Mouse (Mus musculus) liver, embryonic 16.5 days (tissue): ENCODE measurements around the gene Rpl9-ps1. TPM values are rescaled to one million over a fixed set of nuclear protein-coding genes. Genes with fewer than 3 reads are reported as not detected.

Experiments used
- ATAC-seq: fragments of 200-750 bp; cut with Nextera tagmentation; 2 replicates; pipeline ENCODE4 v1.8.0; 2017; ENCODE audit warnings: low read depth, mild to moderate bottlenecking, moderate number of reproducible peaks, moderate library complexity
- H3K27ac ChIP-seq: fragments of 300-500 bp; sonication (generic); 2 replicates; pipeline ENCODE4 v1.5.1; 2014; ENCODE audit warnings: mild to moderate bottlenecking, low read length
- H3K27me3 ChIP-seq: fragments of 300-500 bp; sonication (generic); 2 replicates; pipeline ENCODE4 v1.6.1; 2014; ENCODE audit warnings: low read depth, low read length, mixed read lengths; ENCODE audit not compliant: control insufficient read depth, insufficient read depth
- H3K36me3 ChIP-seq: fragments of 300-500 bp; sonication (generic); 2 replicates; pipeline ENCODE4 v1.6.1; 2014; ENCODE audit warnings: mild to moderate bottlenecking; ENCODE audit not compliant: control insufficient read depth, insufficient read depth
- H3K4me1 ChIP-seq: fragments of 300-500 bp; sonication (generic); 2 replicates; pipeline ENCODE4 v1.6.1; 2014; ENCODE audit warnings: low read depth, low read length, mixed read lengths; ENCODE audit not compliant: control insufficient read depth
- H3K4me2 ChIP-seq: fragments of 300-500 bp; sonication (generic); 2 replicates; pipeline ENCODE4 v1.6.1; 2014; ENCODE audit warnings: low read depth, low read length, mixed read lengths
- H3K4me3 ChIP-seq: fragments of 300-500 bp; sonication (generic); 2 replicates; pipeline ENCODE4 v1.5.1; 2014; ENCODE audit warnings: low read depth, mild to moderate bottlenecking, low read length
- H3K9ac ChIP-seq: fragments of 300-500 bp; sonication (generic); 2 replicates; pipeline ENCODE4 v1.6.1; 2014; ENCODE audit warnings: low read depth, low read length
- H3K9me3 ChIP-seq: fragments of 300-500 bp; sonication (generic); replicated peaks from 2 replicates; pipeline ENCODE4 v1.6.1; 2016; ENCODE audit warnings: low read length; ENCODE audit not compliant: control insufficient read depth
- WGBS: fragments of 180-500 bp; shearing (Covaris S2); extraction: QIAGEN DNeasy Blood & Tissue Kit; methylation state at CpG from one replicate; pipeline ENCODE4 v1.1.7; 2014; ENCODE audit not compliant: insufficient replicate concordance; 5-methylcytosine and 5-hydroxymethylcytosine counted together
- polyA plus RNA-seq: library from polyadenylated mRNA; unstranded; fragments of >200 nt; fragmentation: Nextera tagmentation; extraction: Ambion mirVana; gene quantifications from 2 replicates; pipeline ENCODE4 v1.2.1, GENCODE M21; 2015

Rpl9-ps1 gene
- polyA plus RNA-seq: not detected in 2 replicates

DNA sequence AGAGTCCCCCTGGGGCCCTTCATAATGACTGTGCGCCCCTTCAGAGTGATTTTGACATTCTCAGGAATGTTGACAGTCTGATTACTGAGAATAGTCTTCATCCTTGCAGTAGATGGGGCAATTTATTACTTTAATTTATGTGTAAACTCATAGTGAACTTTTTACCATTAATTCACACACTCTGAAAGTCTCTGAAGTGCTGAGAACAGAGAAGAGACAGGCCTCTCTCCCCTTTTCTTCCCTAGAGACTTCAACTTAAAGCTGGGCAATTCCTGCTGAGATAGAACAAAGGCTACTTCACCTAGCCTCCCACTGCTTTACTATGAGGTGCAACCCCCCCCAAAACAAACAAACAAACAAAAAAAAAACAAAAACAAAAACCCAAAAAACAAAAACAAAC lies at the start of gene Rpl9-ps1:
Gene Rpl9-ps1 (minus strand): TSS at position 101 of the 400 bp plus-strand sequence.
- H3K36me3 ChIP-seq: no peaks in the 10 kb centered on the region
- H3K4me1 ChIP-seq: no peaks in the 10 kb centered on the region
- no peak within 1 kb of the TSS for H3K9ac ChIP-seq
- no peaks in the 10 kb centered on the region for H3K9me3 ChIP-seq
- no peak within 1 kb of the TSS for H3K4me3 ChIP-seq
- no peak within 1 kb of the TSS for H3K4me2 ChIP-seq
- 47% methylated on average over 1 of the region's 1 CpGs for WGBS
- no peak for ATAC-seq
- H3K27ac ChIP-seq: no peak within 1 kb of the TSS
- no peaks in the 10 kb centered on the region for H3K27me3 ChIP-seq

DNA sequence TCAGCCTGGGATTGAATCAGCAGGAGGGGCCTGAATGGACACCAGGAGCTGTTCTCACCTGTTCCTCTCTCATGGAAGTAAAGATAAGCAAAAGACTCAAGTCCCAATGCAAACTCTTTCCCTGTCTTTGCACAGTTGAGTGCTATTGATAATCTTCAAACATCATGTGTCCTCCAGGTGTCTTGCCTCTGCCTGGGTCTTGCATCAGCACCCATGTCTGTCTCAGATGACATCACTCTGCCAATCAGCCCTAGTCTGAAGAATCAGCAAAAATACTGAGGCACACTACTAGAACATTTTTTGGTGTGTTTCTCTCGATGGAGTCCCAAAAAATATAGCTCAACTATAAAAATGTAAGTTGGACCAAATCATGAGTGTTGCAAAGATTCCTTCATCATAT lies 46.6 kb upstream of the Rpl9-ps1 start:
- no peak overlapping the region for H3K4me3 ChIP-seq
- no peaks in the 10 kb centered on the region for H3K9me3 ChIP-seq
- ATAC-seq: no peak
- 42% methylated on average over 1 of the region's 1 CpGs for WGBS
- no peak overlapping the region for H3K4me2 ChIP-seq
- H3K27me3 ChIP-seq: no peaks in the 10 kb centered on the region
- H3K4me1 ChIP-seq: no peaks in the 10 kb centered on the region
- H3K9ac ChIP-seq: no peak overlapping the region
- no peaks in the 10 kb centered on the region for H3K36me3 ChIP-seq
- H3K27ac ChIP-seq: no peak overlapping the region

DNA sequence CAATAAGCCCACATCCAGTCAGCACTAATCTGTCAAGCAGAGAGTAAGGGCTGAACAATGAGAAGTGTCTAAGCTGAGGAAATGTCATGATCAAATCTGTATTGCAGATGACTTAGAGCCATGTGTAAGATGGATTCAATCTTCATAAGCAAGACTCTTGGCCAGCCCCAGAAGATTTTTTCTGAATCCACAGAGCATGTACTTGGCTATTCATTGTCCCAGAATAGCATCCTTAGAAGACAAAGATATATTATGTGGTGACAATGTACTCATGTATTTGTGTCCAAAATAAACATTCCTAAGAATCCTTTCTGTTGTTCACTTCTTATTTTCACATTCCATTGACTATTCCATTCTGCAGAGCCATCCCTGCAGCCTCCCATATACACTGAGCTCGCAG lies 44.5 kb upstream of the Rpl9-ps1 start:
- Histone ChIP-seq H3K4me1 (no peaks in the 10 kb centered on the region), H3K27me3 (no peaks in the 10 kb centered on the region), H3K27ac (no peak overlapping the region), H3K9me3 (no peaks in the 10 kb centered on the region), H3K4me2 (no peak overlapping the region), H3K9ac (no peak overlapping the region), H3K36me3 (no peaks in the 10 kb centered on the region), H3K4me3 (no peak overlapping the region)
- no peak for ATAC-seq
- 65% methylated on average over 1 of the region's 1 CpGs for WGBS

DNA sequence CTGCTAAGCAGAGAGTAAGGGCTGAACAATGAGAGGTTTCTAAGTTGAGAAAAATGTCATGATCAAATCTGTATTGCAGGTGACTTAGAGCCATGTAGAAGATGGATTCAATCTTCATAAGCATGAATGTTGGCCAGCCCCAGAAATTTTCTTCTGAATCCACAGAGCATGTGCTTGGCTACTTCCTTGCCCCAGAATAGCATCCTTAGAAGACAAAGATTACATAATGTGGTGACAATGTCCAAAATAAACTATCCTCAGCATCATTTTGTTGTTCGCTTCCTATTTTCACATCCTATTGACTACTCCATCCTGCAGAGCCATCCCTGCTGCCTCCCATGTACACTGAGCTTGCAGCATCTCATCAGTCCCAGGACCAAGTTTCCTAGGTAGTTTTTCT lies 30.2 kb upstream of the Rpl9-ps1 start:
- no peaks in the 10 kb centered on the region for H3K9me3 ChIP-seq
- no peak overlapping the region for H3K27ac ChIP-seq
- H3K4me1 ChIP-seq: no peaks in the 10 kb centered on the region
- H3K4me2 ChIP-seq: no peak overlapping the region
- H3K27me3 ChIP-seq: no peaks in the 10 kb centered on the region
- no peak overlapping the region for H3K4me3 ChIP-seq
- H3K36me3 ChIP-seq: no peaks in the 10 kb centered on the region
- no peak overlapping the region for H3K9ac ChIP-seq
- 57% methylated on average over 1 of the region's 1 CpGs for WGBS
- ATAC-seq: no peak

DNA sequence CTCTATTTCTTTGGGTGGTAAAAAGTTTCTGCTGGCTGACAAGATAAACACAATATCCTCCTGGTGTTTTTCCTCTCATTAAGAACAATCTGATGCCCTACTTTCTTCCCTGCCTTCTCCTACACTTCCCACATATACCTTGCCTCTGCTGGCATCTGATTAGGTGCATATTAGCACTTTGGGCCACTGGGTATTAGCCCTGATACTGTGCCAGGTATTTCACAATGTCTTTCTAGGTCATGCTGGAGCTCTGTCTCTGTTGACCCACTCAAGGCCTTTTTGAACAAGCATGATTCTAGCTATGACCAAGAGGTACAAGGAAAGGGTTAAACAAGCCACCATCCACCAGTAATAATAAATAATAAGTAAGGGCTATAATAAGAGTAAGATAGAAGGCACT lies 26.3 kb upstream of the Rpl9-ps1 start:
- no peak overlapping the region for H3K4me2 ChIP-seq
- H3K36me3 ChIP-seq: no peaks in the 10 kb centered on the region
- H3K9me3 ChIP-seq: no peaks in the 10 kb centered on the region
- no peaks in the 10 kb centered on the region for H3K27me3 ChIP-seq
- no peak for ATAC-seq
- H3K27ac ChIP-seq: no peak overlapping the region
- no peak overlapping the region for H3K4me3 ChIP-seq
- no peaks in the 10 kb centered on the region for H3K4me1 ChIP-seq
- H3K9ac ChIP-seq: no peak overlapping the region

DNA sequence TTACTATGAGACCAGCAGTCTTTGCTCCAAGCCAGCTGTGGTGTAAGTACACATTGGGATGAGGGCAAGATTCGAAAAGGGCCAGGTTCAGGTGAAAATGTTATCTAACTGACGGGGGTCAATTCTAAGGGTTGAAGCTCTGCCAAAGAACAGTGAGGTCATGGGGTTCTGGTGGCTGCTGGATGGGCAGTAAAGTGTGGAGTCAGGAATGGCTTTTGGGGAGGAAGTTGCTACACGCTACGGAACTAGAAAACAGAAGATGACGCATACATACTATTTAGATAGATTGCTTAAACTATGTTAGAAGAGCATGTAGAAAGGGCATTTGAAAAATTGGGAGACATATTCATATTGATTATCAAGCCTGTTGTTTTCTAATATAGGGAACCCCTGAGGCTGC lies 18.1 kb upstream of the Rpl9-ps1 start:
- no peak for ATAC-seq
- WGBS: 30% methylated on average over 5 of the region's 5 CpGs

DNA sequence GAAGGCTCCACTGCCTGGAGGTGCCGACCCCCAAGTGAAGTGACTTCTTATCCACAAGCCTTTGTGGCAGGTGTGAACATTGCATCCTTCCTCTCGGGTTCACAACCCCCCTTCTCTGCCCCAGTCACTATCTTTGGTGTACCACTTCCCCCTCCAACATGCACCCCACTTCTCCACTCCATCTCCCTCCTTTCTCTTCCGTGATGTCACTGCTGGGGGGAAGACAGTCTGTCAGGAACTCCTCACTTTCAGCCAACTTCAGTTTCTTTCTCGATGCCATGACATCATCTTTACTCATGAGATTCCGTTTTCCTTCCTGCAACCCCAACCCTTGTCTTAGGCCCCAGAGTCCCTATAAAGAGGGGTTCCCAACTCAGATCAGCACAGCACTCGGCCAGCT lies 16.8 kb upstream of the Rpl9-ps1 start, which contains the start of gene Ccl4:
Gene Ccl4 (plus strand): TSS at position 381 of the 400 bp plus-strand sequence.
- Histone ChIP-seq H3K36me3 (no peaks in the 10 kb centered on the region), H3K27me3 (no peaks in the 10 kb centered on the region), H3K4me3 (no peak within 1 kb of the TSS), H3K9ac (no peak within 1 kb of the TSS), H3K4me1 (no peaks in the 10 kb centered on the region), H3K27ac (no peak within 1 kb of the TSS), H3K4me2 (no peak within 1 kb of the TSS), H3K9me3 (no peaks in the 10 kb centered on the region)
- WGBS: 34% methylated on average over 6 of the region's 6 CpGs
- no peak for ATAC-seq

More for the DNA sequence above, 18.1 kb upstream of the Rpl9-ps1 start:
- Histone ChIP-seq H3K9ac (no peak overlapping the region), H3K4me2 (no peak overlapping the region), H3K4me1 (no peaks in the 10 kb centered on the region), H3K27me3 (no peaks in the 10 kb centered on the region), H3K36me3 (no peaks in the 10 kb centered on the region), H3K27ac (no peak overlapping the region), H3K4me3 (no peak overlapping the region), H3K9me3 (no peaks in the 10 kb centered on the region)

DNA sequence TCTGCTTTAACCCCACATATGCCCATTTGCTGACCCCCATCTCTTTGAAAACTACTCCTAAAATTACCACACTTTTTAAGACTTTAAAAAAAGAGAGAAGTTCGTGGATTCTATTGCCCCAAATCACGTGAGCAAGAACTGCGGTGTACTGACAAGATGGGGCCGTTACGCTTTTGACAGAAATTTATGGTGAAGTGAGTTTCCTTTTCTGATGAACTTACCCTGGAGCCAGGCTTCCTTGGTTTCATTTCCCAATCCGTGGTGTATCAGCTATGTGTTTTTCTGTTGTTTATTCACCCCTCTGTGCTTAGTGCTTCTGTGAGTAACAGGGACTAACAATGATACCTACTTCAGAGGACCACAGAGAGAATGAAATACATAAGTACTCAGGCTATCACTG lies 13.4 kb upstream of the Rpl9-ps1 start:
- no peak overlapping the region for H3K9ac ChIP-seq
- no peak for ATAC-seq
- H3K36me3 ChIP-seq: no peaks in the 10 kb centered on the region
- no peaks in the 10 kb centered on the region for H3K4me1 ChIP-seq
- H3K9me3 ChIP-seq: no peaks in the 10 kb centered on the region
- no peak overlapping the region for H3K27ac ChIP-seq
- no peak overlapping the region for H3K4me3 ChIP-seq
- H3K4me2 ChIP-seq: no peak overlapping the region
- 13% methylated on average over 6 of the region's 6 CpGs for WGBS
- no peaks in the 10 kb centered on the region for H3K27me3 ChIP-seq

DNA sequence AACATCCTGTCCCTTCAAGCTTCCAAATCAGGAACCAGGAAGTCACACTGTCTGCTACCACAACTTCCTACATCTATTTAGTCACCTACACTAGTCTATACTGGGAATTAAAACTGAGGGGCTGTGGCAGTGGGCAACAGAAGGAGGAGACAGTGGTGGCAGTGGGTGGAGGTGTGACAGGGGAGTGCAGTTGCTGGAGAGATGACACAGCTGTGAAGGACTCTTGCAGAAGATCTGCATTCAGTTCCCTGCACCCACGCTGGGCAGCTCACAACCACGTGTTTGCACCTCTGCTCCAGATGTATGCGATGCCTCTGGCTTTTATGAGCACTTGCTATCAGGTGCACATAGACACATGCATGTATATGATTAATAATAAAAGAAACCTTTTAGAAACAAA lies 12.1 kb upstream of the Rpl9-ps1 start:
- no peaks in the 10 kb centered on the region for H3K27me3 ChIP-seq
- H3K4me2 ChIP-seq: no peak overlapping the region
- H3K27ac ChIP-seq: no peak overlapping the region
- no peak for ATAC-seq
- H3K9ac ChIP-seq: no peak overlapping the region
- WGBS: 55% methylated on average over 3 of the region's 3 CpGs
- H3K4me1 ChIP-seq: no peaks in the 10 kb centered on the region
- H3K4me3 ChIP-seq: no peak overlapping the region
- no peaks in the 10 kb centered on the region for H3K36me3 ChIP-seq
- H3K9me3 ChIP-seq: no peaks in the 10 kb centered on the region

DNA sequence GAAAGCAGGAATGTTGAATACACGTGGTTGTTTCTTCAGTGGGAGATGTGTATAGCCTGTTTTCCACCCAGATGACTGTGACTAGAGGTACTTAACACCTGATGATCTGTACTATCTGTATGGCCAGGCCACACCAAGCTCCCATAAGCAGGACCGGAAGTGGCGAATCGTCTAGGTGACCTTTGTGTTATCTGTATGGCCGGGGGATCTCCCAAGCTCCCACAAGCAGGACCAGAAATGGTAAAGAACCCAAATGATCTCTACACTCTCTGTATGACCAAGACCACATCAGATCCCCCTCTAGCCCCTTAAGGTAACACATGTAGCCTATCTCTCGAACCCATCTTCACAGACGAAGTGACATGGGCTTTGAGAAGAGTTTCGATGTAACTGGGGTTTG lies 9.2 kb upstream of the Rpl9-ps1 start:
- WGBS: 60% methylated on average over 8 of the region's 8 CpGs
- Histone ChIP-seq H3K4me1 (no peaks in the 10 kb centered on the region), H3K4me2 (no peak overlapping the region), H3K27me3 (no peaks in the 10 kb centered on the region), H3K27ac (no peak overlapping the region), H3K4me3 (no peak overlapping the region), H3K36me3 (no peaks in the 10 kb centered on the region), H3K9me3 (no peaks in the 10 kb centered on the region), H3K9ac (no peak overlapping the region)
- ATAC-seq: no peak
